Mouse (Mus musculus): ENCODE results near the gene Dtx4.

DNA sequence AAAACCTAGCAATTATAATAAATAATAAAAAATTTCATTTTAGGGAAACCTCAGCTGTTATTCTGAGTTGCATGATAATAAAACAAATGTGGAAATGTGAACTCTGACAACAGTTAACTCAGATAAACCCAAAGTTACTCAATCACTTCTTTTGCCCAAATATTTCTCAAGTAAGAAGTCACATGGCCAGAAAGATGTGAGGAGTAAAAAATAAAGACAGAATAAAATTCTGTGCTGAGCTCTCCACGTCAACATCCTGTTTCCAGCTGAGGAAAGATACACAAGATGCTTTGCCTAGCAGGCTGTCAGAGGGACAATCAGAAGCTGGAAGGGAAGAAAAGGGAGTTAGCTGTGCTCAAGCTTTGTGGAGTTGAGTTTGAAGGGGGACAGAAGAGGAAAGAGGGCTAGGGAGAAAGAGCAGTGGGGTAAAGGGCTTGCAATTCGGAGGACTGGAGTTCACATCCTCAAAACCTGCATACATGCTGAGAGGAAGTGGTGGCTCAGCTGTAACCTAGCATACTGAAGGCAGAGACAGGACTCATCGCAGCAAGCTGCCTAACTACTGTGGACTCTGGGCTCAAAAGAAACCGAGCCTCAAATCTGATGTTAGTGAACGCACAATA lies 61.0 kb downstream of the Dtx4 start:
- no peak for TF ChIP-seq EP300 (IDR thresholded peaks at IDR 0.05)
- TF ChIP-seq CTCF (IDR thresholded peaks at IDR 0.05): no peak
